Mouse (Mus musculus) layer of hippocampus, adult 11-12 months (tissue): ENCODE data around the gene Adgrl3.

Experiments
- DNase-seq: peaks from one replicate; pipeline ENCODE4 v3.0.0; 2022; ENCODE audit warnings: low spot score

Adgrl3 gene

GRCm38 (mm10) chr5:81674275-81674974 is 654.5 kb downstream of the Adgrl3 start:
- no peak for DNase-seq

GRCm38 (mm10) chr5:81674975-81675371 is 655.0 kb downstream of the Adgrl3 start:
- DNase-seq = no peak

DNA sequence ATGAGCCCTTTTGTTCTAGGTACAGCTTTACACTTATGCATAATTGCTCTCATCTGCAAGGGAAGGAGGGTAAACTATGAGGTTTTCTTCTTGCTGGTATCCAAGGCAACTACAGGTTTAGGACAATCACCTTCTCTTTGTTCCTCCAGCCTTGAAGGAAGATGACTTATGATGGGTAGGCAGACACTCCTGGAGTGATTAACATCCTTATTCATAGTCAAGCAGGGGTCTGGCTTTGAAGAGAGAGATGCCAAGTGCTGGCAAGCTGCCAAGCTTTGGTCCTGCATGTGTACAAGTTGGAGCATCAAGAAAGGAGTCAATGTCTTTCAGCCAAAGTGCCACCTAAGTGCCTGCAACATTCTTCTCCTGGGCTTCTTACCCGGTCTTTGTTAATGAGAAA is 657.0 kb downstream of the Adgrl3 start:
- no peak for DNase-seq

GRCm38 (mm10) chr5:81686206-81686605 is 666.3 kb downstream of the Adgrl3 start:
- DNase-seq = no peak

DNA sequence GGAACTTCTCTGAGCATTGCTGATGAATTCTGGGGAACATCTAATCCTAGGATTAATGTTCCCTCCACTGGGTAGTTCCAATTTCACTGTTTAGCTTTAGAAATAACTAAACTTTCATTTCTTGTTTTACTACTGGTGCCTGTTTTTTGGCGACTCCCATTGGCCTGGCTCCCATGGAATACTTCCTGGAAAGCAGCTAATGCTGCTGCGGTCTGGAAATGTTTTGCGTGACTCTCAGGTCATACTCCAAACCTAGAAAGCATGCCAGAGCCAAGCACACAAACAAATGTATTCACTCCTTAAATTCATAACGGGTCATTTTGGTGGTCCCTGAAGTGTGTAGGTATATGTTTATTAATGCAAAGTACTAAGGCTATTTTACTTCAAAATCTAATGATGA is 666.9 kb downstream of the Adgrl3 start:
- no peak for DNase-seq

GRCm38 (mm10) chr5:81729620-81730019 is 709.7 kb downstream of the Adgrl3 start:
- no peak for DNase-seq

DNA sequence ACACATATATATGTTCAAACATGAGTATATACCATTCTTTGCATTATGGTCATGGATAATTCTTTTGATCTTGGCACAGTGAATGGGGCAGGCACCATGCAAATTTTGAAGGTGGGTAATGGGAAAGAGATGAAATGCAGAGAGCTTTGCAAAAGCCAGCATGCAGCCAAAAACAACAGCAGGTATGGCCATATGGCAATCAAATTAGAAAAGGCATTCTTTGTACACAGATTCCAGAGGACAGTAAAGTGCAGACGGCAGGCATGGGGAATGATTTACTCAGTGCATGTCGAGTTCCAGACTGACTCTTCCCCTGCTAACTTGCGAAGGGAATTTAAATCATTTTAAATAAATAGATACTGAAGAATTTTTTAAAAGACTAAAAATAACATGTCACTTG is 716.1 kb downstream of the Adgrl3 start:
- peak; percentile 58 for DNase-seq

DNA sequence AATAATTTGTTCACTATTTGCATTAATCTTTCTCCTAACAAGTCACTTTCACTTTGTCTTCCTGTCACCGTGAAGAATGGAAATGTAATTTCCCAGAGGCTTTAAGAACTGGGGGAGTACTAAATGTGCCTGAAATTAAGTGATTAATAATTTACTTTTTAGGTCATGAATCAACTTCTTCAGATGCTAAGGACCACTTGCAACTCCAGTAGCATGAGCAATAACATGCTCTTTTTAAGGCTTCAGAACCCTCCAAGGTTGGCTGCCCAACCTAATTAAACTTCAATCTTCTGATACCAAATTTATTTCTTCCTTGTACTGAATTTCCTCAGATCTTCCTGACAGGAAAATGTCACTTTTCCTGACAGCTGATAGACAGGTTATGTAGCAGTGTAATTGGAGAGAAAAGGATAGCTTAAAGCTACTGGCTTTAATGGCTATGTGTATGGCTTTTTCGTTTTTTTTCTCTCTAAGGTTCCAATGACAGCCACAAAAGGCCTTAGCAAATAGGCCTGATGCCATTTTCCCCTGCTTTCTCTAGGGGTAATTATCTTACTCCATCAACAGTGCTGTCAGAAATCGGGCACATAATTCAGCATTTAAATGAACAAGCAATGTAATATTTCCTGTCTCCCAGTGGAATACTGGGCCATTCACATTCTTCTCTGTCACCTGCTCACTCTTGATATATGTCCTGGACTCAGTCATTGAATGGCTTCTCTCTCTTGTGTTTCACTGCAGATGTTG is 718.5 kb downstream of the Adgrl3 start:
- no peak for DNase-seq

GRCm38 (mm10) chr5:81752426-81752825 is 732.5 kb downstream of the Adgrl3 start:
- no peak for DNase-seq

- no peak for DNase-seq
Measured at GRCm38 (mm10) chr5:81755711-81756110, 735.8 kb downstream of the Adgrl3 start.

- no peak for DNase-seq
Measured at GRCm38 (mm10) chr5:81757093-81757725, 737.3 kb downstream of the Adgrl3 start.

- no peak for DNase-seq
Measured at GRCm38 (mm10) chr5:81776234-81776633, 756.3 kb downstream of the Adgrl3 start.

GRCm38 (mm10) chr5:81776746-81777145 is 756.8 kb downstream of the Adgrl3 start:
- no peak for DNase-seq

GRCm38 (mm10) chr5:81784770-81785169 is 764.8 kb downstream of the Adgrl3 start:
- no peak for DNase-seq

DNA sequence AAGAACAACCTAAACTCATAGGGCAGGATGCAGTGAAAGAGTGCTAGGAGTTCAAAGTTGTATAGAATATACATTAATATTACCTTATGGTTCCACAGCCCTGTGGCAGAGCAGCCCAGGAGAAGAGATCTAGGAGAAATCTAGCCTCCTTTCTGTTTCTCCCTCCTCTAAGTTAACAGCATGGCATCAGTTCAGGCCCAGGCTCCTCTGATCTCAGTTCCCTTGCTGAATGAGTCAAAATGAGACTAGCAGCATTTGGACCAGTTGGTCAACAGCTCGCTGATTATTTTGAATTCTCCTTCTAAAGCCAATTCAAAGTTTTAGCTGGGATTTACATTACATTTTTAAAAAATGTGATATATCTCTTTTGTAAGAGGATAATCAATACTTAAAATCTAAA is 770.8 kb downstream of the Adgrl3 start:
- no peak for DNase-seq

DNA sequence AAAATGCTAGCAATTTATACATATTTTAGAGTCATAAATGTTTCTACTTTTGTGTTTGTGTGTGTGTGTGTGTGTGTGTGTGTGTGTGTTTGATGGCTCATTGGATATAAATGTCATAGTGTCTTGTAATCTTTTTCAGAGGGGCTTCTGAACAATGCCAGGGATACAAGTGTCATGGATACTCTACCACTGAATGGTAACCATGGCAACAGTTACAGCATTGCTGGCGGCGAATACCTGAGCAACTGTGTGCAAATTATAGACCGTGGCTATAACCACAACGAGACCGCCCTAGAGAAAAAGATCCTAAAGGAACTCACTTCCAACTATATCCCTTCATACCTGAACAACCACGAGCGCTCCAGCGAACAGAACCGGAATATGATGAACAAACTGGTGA is 774.2 kb downstream of the Adgrl3 start:
- no peak for DNase-seq

DNA sequence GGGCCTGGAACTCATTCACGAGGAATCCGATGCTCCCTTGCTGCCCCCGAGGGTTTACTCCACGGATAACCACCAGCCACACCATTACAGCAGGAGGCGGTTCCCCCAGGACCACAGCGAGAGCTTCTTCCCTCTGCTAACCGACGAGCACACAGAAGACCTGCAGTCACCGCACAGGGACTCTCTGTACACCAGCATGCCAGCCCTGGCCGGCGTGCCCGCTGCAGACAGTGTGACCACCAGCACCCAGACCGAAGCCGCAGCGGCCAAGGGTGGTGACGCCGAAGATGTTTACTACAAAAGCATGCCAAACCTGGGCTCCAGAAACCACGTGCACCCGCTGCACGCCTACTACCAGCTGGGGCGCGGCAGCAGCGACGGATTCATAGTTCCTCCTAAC is 774.7 kb downstream of the Adgrl3 start:
- no peak for DNase-seq

DNA sequence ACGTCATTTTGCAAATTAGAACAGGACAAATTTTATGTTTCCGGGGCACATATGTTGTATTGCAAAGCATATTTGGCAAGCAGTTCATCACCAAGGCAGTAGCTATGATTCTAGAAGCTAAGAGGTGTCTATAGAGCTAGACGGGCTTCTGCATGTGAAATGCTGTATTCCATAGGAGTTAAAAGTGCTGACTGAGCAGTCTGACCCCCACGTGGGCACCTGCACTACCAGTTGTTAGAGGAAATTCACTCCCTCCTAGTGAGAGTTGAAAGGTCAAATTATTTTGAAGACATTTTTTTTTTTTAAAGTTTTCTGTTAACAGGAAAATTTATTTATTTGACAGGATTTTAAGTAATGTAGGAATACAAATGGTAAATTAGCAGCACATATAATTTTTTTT is 776.2 kb downstream of the Adgrl3 start:
- DNase-seq = no peak

DNA sequence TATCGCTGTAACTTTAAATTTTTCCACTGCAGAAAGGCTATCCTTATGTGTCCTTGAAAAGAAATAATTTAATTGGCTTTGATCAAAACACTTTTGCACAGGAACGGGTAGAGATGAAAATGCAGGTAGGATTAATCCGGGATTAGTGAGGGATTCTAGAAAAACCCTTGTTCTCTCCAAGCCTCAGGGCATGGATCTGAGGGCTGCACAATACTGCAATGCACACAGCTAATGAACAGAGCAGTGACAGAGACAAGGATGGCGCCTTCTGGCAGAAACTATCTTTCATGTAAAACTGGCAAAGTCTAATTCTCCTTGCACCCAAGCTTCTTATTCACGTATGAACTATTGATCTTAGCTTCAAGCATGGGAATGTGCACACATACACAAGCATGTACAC is 791.0 kb downstream of the Adgrl3 start:
- no peak for DNase-seq

DNA sequence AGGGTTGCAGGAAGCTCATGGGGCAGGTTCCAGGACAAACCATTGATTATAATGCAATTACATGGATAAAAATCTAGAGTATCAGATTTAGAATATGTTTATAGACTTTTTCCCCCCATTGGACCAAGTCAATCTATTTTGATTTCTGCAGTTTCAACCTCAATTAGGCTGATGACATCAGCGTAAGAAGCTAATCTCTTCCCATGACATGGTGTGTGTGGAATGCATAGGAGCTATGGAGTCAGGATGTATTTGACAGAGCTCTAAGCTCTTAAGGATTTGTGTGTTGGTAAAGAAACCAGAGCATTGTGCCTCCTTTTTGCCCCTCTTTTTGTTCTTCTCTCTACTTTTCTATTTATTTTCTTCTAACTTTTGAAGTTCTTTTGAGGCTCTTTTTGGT is 812.1 kb downstream of the Adgrl3 start:
- no peak for DNase-seq

- DNase-seq = no peak
Measured at GRCm38 (mm10) chr5:81832679-81833078, 812.7 kb downstream of the Adgrl3 start.

GRCm38 (mm10) chr5:81837860-81838259 is 817.9 kb downstream of the Adgrl3 start:
- no peak for DNase-seq

GRCm38 (mm10) chr5:81843798-81844197 is 823.9 kb downstream of the Adgrl3 start:
- DNase-seq = no peak
